Mouse (Mus musculus) adrenal gland, adult 2 months (tissue): ENCODE measurements at regions not wholly inside any gene's neighbourhood (a gene's known extent, or its start where the extent isn't known, plus 50 kb on each side); places are given as distances from the start of the nearest gene placed in this dataset.
A peak's percentile ranks its signal among the peaks of the same experiment; 100 is the strongest.

Experiments used
- DNase-seq: peaks from one replicate; pipeline ENCODE4 v3.0.0; 2021

DNA sequence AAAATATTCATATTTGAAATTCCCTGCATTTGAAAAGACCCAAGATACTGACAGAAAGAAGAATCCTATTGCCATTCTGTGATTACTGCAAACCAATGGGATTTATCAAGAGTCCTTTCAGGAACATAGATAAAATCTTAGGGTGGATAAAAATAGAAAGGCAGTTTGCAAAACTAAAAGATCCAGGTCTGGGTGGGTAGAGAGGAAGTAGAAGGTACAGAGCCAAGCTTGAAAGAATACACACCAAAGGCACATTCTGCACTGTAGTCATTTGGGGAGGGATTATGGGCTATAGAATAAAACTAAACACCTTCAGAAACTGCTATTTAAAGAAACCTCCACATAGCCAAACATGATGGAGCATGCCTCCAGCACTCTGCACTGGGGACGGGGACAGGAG is 288.5 kb upstream of the 4930412O13Rik start:
- no peak for DNase-seq

DNA sequence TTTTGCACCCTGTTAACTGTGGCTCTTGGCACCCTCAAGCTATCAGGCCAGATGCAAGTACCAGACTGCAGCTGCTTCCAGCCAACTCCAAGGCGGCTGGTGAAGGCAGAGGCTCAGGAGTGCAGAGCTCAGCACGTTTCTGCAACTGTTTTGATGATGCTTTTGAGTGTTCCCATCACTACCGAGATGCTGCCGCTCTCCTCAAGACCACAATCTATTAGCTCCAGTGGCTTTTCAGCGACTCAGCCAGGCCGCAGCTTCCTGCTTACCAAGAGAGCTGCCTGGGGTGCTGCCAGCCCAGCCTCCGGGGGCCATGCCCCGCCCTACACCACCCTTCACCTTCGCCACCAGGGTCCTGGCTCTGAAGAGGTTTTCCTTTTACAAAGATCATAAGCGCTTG is 287.1 kb upstream of the 4930412O13Rik start:
- DNase-seq: no peak

DNA sequence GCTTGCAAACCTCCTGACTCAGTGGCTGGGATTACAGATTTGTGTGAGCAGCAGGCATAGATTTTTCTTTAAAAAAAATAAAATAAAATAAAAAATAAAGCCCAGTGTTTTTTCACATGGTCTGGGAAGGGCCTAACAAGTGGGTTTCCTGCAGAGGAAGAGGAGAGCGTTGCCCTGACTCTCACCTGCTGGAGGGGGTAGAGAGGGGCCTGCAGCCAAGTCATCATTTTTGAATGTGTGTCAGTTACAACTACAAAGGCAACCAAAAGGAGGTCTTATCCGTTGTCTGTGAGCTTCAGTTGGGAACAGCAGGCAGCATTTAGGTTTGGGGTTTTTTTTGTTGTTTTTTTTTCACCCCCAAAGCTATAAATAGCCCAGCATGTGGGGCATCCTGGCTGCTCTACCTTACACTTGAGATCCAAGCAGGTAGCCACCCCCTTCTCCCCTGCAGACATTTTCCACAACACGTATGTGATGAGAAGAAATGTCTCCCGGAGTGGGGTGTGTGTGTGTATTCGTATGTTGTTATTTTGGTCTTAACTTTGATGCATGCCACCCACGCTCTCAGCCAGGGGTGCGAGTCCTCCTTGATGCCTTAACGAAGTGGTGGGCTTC is 285.7 kb upstream of the 4930412O13Rik start:
- DNase-seq: no peak

DNA sequence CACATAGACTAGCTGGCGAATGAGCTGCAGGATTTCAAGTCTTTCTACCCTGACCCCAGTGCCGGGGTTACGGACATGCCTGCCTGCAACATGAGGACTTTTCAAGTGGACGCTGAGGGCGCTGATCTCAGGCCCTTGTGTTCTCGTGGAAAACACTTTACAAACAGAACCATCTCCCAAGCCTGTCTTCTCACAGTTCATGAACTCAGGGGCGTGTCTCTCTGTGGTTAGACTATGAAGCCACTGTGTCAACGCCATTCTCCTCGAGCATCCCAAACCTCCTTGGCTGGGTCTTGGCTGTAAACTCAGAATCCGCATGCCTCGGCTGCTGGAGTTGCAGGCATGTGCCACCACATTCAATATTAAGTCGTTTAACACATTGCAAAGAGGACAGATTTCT is 284.9 kb upstream of the 4930412O13Rik start:
- DNase-seq: no peak

DNA sequence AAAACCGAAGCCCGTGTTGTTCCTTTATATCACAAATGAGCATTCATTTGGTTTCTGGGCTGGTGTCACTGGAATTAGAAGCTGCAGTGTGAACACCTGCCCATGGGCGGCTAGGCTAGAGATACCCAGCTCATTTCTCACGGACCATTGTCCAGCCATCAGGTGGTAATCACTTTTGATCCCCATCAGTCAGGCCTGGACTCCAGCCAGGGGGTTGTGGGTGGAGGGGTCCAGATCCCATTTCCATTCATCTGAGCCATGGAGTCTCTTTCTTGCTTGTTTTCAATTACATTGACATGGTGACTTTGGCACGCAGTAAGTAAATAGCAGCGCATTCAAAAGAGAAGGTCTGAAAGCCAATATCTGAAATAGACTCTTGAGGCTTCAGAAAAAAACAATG is 276.1 kb upstream of the 4930412O13Rik start:
- no peak for DNase-seq

DNA sequence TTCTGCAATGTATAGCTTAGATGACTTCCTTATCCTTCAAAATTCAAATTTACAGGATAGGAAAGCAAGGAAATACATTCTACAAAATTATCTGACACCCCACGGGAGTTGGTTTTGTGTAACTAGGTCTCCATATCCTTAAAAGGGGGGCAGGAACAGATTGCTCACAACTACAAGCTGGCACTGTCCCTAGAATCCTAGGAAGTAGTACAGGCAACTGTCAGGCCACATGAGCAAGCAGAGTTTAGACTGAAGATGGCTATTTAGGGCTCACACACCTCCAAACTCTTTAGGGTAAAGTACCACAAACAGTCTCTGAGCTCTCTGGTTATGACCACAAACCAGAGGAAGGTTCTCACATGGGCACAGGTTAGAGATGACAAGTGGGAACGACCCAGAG is 273.5 kb upstream of the 4930412O13Rik start:
- no peak for DNase-seq

DNA sequence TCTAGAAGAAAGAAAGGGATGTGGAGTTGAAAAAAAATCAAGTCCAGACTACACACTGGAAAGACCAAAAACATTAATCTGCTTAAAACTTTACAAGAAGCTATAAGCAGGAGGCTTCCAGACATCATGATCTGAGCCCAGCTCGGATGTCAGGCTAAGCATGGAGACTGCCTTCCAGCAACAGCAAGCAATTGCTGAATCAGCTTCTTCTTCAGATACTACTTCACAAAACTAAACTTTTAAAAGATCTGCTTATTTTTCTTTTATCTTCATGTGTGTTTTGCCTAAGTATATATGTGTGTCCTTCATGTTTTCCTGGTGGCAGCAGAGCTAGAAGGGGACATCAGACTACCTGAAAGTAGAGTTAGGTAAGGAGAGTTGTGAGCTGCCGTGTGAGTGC is 266.6 kb upstream of the 4930412O13Rik start:
- DNase-seq: no peak

DNA sequence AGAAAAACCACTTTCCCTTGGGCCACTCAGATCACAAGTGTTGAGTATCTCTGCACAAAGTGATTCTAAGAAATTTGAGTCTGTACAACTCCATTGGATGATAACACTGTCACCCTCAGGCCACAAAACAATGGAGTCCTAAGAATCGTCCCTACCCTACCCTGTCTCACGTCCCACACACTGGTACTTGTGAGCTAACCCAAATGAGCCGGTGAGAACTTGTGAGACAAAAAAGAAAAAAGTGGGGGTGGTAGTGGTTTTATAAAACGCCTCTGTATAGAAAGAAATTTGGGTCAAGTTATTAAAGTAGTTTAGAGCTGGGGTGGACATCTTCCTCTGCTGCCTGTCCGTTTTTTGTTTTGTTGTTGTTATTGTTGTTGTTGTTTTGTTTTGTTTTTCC is 264.8 kb upstream of the 4930412O13Rik start:
- DNase-seq: no peak

DNA sequence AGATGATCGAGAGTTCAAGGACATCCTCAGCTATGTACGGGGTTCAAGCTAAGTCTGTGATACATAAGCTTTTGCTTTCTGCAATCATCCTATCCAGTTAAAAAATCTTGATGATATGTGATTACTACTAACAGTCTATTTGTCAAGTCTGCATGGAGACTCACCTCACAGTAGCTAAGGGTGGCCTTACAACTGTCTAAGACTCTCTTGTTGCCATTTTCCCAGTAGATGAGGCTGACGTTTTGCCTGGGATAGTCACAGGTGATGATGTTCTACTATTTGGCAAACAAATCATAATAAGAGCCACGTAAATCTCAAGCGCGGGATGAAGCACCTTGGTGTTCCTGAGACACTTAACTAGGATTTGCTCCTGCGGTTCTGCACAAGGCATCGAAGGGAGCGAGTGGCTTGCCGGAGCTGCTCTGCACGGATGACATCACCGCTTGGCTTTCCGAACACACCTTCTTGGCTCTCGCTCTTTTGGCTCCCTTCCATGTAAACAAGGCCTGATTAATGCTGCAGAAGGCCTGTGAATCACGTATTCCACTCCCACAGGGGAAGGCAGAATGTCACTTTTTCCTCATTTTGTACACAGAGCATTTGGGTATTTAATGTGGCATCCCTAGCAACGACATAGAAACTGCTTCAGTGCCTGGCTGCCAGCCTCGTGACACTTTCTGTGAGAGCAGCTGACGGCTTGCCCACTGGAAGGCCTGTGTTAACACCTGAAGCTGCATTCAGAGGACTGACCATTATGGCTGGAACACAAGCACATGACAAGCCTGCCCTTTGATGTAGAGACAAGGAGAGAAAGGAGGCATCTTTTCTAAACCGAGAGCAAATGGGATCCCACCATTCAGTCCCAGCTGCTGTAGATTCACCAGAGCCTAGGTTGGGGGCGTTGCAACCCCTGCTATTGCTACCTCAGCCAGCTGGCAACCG is 260.5 kb upstream of the 4930412O13Rik start:
- peak; percentile 90 for DNase-seq

DNA sequence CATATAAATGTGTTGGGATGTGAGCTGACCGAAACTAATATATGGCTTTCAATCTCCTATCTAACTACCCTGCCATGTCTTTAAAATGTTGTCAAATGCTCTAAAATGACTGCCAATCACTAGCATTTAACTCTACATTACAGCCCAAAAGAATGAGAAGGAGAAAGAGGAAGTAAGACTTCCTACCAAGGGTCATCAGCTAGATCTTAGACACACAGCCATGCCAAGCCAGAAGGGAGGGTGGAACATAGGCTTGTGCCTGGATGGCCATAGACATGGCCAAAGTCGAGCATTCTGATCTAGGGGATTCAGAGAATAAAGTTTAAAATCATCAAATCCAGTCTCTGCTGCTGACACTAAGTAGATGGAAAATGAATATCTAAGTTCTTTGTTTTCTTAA is 257.4 kb upstream of the 4930412O13Rik start:
- DNase-seq: no peak

DNA sequence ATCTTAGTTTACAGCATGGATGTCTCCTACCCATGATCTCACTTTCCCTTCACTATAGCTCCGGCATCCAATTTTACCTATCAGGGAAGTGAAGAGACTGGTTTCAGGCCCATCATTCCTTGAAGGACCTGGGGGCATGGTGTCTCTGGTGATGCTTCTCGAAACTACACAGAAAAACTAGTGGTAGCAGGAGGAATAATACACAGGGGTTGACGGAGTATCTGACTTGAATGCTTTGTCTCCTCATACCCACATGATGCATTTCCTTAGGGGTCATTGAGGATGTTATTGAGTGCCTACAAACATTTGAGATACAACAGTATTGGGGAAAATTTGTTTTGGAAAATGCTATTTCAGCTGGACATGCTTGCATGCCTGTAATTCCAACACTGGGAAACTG is 253.0 kb upstream of the 4930412O13Rik start:
- DNase-seq: no peak

DNA sequence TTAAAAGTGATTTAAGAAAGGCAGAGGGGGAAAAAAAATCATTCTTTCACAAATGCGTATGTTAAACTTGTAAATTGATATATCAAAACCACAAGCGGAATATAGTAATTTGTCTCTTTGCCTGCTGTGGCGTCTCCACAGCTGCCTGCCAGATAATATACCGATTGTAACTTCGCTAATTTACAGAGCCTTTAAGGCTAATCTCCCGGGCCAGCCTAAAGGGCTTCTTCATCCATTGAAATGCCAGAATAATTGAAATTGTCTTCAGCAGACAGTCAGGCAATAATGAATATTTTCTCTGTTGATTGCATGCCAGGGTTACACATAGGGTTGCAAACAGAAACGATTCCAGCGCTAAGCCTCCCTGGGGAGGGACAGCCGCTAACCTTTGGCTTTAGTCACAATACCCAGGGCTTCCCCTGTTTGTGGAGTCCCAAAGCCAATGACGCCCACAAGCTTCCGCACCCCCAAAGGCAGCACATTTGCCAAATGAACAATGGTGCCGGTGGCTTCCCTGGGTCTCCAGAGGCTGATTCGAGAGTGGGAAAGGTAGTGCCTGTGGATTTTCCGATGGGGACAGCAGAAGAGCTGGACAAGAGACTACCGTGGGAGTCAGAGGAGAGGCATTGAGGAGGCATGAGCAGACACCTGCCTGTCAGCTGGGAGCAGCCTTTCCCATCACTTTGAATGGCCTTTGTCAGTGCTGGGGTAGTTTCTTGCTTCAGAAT is 248.2 kb upstream of the 4930412O13Rik start:
- DNase-seq: peak; percentile 5

DNA sequence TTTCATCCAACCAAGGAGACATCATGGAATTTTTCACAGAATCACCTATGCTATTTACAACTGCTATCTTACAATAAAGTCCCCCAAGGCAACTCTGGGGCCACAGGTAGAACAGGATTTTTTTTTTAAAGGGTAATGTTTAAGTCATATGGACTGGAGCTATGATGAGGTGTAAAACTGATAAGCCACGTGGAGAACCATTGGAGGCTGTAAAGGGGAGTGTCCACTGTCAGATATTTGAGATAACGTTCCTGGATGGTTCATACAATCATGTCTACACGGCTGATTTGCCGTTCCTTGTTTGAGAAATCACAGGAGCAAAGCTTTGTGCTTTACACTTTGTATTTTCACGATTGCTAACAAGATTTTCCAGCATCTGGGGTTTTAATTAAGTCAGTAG is 241.8 kb upstream of the 4930412O13Rik start:
- no peak for DNase-seq

DNA sequence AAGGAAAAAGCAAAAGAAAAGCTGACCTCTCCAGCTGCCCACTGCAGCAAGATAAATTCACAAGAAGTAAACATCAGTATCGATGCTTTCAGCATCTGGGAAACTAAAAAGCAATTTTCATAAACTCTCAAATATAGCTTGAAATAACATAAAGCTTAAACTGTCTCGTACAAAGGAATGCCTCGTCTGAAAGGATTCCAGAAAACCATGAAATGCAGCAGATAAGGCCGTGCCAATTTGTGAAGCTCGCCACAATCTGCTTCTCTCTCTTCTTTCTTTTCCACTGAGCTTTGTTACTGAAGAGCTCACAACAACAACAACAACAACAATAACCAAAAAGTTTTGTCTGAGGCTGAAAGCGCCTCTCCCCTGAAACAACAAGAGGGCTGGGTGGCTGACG is 239.4 kb upstream of the 4930412O13Rik start:
- no peak for DNase-seq

DNA sequence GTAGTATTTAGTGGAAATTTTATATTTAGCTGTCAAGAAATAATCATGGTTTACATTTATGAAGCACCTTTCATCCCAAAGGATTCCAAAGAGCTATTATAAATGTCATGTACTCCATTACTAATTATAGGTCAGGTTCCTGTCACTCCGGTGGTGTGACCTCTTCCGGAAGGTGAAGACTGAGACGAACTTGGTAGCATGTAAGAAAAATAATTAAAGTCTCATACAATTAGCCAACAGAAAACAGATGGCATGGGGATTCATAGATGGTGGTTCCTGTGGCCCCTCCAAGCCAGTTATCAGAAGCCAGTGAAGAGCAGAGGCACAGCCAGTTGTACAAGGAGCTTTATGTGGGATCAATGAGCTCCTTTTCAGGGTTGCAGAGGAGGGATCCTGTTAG is 238.6 kb upstream of the 4930412O13Rik start:
- no peak for DNase-seq

DNA sequence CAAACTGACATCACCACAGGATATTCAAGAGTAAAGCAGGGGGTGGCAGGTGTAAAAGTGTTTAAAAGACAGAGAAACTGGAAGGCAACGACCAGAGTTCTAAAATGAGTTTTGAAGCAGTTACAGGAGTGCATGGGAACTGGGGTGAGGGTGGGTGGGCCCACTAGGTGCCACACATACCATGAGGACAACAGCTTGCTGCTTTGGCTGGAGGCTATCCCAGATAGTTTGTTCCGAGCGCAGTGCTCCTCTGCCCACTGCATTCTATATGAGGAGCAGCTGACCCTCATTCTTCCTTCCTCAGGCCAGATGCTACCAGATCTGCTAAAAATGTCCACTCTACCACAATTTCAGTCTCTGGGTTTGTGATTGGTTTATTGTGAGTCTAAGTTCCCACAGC is 234.6 kb upstream of the 4930412O13Rik start:
- DNase-seq: no peak

DNA sequence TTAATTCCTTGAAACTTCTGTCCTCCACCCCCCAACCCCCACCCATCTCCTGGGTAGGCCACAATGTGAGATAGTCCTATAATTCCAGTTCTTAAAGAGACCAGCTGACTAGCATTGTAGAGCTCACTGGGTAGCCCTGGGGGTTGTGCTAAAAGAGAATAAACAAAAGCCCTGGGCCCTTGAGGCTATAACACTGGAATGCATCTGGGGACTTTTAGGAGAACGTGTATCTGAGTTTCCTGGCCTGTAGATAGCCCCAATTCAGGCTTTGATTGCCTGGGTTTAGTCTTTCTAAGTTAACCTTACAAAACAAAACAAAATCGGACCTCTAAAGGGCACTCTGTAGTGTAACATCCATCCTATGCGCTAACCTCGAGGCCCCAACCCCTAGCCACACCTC is 234.1 kb upstream of the 4930412O13Rik start:
- no peak for DNase-seq

DNA sequence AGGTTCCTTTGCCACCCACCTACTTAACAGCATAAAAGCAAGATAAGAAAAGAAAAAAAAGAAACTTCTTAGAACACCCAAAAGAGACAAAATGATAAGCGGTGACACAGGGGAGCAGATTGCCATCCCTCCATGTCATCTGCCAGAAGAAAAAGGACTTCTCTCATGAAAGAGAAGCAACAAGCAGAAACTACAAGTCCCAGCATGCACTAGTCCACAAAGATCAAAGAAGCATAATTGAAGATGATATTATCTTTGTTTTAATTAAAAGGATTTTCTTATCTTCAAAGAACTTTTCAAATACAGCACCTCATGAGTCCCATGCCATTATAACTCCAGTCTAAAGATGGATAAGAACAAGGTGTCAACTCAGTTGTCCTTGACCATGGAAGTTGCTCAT is 231.0 kb upstream of the 4930412O13Rik start:
- DNase-seq: no peak

DNA sequence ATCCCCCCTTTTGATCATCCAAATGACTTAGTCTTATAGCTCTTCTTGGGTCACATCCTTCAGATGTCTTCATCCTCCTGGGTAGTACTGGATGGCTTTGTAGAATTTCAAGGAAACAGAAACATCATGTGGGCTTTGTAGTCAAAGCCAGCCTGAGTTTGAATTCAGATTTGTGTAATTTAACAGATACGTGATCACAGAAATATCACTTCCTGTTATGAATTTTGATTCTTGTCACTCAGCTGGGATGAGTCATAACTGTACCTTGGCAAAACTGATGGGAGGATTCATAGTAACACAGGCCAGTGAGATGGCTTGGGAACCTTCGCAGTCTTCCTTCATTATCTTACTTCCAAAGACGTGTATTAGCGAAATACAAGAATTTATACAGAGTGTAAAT is 222.2 kb upstream of the 4930412O13Rik start:
- no peak for DNase-seq

DNA sequence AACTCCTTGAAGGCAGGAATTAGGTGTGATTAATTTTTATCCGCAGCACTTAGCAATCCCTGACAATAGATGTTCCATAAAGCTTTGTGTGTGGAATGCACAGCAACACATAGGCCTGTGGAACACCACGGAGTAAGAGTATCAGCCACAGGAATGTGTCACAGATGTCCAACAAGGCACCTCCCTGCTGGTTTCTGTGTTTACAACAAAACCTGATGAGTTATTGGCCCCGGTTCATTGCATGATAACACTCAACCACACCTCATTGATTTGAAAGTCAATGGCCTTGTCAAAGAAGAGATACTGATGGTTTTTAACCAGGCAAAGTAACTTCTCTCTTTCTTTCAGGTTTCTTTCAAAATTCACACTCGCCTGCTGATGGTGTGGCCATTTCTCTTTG is 211.4 kb upstream of the 4930412O13Rik start:
- DNase-seq: no peak

DNA sequence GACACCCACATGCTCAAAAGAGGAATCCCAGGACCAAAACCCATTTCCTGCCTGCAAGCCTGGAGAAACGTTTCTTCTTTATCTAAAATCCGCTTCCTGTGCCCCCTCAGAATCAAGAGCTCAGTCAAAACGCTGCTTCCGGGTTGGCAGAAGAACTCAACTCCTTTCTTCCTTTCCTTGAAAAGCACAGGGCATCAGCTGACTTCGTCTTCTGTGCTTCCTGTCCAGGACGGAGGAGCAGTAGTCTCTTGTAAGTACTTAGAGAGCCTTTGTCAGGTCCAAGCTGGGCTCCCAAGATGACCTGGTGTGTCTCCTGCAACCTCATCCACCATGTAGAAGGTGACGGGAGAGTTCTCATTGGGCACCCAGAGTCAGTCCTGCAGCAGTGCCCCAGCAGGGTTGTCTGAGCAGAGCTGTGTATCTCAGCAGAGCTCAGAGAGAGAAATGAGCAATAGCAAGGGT is 199.3 kb upstream of the 4930412O13Rik start:
- no peak for DNase-seq

DNA sequence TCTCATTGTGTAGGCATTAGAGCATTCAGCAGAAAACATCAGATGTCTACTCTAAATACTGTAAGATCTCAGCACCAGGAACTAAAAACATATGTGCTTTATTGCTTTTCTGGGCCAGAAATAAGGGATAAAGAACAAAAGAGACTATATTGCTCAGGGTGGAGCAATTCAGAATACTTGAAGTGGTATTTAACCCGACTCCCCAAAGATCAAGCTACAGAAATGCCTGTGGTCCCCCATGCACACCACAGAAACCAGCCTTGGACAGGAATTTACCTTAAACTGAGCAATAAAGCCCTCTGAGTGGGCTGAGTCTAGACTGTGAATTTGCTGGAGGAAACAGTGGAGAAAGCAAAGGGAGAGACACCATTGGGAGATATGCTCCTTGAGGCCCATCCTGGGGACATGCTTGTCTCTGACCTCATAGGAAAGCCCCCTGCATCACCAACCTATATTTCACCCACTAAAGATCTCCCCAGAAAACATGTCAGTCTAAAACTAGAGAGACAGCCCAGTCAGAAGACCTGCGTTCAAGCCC is 197.3 kb upstream of the 4930412O13Rik start:
- DNase-seq: no peak

DNA sequence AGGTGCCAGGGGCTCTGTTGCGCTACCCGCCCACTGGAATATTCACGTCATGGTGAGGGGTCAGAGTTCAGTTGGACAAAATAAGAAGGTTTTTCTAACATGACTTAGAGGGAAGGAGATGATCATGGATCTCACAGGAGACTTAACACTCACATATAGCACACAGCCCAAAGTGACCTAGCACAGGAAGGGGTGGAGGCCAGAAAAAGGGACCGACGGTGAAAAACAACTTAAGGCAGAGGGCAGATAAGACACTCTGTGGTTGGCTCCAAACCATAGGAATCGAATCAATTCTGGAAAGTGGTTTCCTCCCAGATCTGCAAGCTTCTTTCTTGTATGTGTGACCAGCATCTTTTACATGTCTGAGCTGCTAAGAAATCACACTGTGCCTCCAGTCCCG is 192.9 kb upstream of the 4930412O13Rik start:
- DNase-seq: no peak
